Mouse (Mus musculus) 416B (cell line): Measurements from ENCODE around the gene I830077J02Rik.
"Not testable (repeated sequence)": the region's sequence is repeated elsewhere in the genome, so short reads cannot be mapped to it uniquely, and the experiment has no call there.

Source experiments
- DNase-seq: peaks from one replicate; pipeline ENCODE4 v3.0.0; 2011; ENCODE audit warnings: low read depth

I830077J02Rik gene

GRCm38 (mm10) chr3:105918355-105918745, 14.1 kb downstream of the I830077J02Rik start:
- peak; percentile 61 for DNase-seq

DNA sequence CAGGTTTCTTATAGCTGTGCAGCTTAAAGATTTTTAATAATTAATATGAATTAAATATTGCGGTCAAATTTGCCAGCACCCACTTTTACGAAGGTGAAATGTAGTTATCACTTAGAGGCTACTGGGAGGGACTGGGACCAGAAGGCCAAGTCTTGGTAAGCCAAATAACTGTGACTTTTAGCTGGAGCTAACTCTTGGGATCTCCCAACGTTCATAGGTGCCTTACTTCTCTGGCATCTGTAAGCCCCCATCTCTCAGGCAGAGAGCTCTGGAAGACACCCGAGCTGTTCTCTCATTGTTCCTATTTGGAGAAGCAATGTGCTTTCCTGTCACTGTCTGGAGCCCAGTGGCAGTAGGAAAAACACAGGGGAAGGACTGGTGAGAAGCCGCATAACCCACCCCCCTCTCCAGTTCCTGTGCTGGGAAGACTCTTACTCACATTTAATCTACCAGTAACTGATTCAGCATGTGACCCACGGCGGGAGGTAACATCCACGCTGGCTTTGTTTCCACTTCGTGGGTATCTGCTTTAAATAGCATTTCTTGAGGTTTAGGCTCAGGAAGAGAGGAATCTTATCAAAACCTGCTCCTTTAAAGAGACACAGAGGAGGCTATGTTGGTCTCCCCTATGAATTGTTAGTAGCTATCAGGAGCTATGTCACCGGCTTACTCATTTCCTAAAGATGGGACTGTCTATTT, 14.7 kb downstream of the I830077J02Rik start:
- peak; percentile 79 for DNase-seq

DNA sequence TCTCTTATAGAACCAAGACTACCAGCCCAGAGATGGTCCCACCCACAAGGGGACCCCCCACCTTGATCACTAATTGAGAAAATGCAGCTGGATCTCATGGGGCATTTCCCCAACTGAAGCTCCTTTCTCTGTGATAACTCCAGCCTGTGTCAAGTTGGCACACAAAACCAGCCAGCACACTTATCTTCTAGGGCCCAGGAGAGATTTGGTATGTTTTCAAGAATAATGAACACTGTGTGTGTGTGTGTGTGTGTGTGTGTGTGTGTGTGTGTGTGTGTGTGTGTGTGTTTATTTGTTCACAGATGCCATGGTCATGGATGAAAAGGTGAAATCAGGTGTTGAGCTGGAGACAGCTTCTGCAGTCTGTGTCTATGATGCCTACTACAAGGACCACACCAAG, 16.0 kb downstream of the I830077J02Rik start:
- DNase-seq, result not testable (repeated sequence)

DNA sequence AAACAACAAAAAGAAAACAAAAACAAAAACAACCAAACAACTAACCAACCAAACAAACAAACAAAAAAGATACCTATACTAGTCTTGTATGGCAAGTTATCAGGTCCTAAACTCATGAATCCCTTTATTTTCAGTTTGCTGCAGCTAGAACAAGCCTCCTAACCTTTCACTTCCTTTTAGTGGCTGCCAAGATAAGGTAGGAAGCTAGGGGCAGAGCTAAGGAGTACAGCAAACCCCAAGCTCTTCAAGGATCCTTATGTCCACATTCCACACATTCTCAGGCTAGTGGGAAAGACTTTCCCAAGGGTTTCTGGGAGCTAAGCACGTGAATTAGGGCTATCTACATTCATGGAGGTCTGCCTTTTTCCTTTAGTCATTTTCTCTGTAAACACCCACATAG, 17.2 kb downstream of the I830077J02Rik start:
- no peak for DNase-seq

GRCm38 (mm10) chr3:105913839-105914681, 18.4 kb downstream of the I830077J02Rik start:
- peak; percentile 59 for DNase-seq

DNA sequence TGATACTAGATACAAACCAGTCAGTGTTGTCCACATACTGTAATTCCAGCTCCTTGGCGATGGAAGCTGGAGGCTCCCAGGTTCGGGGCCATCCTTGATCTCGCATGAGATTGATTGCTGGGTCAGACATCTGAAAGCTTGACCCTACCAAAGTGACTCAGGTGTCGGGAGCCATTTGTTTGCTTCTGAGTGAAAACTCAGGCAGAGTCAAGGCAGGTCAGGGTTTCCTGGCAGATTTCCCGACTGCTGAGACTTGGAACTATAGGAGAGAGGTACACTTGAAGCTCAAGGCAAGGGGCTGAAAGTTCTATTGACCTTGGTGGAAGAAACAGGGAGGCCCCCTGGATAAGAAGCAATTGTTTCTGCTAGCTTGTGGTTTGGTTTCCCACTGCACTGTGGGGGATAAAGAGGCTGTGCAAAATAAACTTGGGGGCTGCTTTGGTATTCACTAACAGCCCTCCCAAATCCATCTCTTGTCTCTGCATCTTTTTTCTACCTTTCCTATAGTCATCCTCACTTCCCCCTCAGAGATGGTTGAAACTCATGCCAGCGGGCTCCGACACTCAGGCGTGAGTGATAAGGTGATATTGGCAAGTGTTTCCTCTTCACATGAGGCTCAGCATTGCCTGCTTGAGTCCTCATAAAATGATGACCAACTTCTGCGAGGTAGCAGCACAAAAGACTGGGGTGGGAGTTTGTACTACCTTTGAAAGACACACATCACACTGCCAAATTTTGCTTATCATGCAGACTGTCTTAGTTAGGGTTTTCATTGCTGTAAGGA, 20.2 kb downstream of the I830077J02Rik start:
- DNase-seq, result no peak

GRCm38 (mm10) chr3:105910519-105911190, 21.8 kb downstream of the I830077J02Rik start:
- DNase-seq, result peak; percentile 67

DNA sequence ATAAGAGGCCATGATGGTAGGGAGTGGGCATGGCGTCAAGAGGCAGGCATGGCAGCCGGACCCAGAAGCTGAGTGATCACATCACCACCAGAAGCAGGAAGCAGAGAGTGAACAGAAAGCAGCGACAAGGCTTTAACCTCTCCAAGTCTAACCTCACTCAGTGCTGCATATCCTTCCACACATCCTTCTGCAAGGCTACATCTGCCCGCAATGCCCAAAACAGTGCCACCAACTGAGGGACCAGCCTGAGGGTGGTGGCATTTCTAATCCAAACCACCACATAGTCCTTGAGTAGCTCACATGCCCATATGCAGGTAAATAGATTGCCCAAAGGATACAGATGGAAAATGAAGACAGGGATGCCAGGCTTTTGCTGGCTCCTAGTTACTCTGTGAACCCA, 23.5 kb downstream of the I830077J02Rik start:
- no peak for DNase-seq

DNA sequence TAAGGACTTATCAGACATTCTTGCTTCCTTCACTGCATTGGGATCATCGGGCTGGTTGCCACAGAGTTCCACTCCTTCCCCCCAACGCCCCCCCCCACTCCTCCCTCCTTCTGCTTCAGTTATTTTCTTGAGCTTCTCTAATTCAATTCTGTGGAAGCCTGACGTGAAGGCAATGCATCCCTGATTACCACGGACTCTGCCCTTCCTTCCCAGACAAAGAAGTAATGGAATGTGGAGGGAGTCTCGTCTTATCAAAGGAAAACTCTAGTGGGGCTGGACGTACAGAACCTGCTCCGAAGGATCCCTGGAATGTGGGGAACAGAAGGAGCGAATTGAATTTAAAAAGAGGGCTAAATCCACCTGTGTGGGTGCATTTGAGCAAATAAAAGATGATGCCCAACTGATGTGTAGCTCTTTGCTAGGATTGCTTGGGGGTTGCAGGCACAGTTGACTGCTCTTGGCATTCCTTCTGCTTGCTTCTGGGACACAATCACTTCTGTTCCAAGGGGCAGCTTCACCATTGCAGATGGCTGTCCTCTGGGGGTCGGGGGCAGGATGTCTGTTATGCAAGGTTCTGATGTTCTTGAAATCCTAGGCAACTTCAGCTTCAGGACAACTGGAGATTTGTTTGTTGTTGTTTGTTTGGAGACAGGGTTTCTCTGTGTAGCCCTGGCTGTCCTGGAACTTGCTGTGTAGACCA, 24.4 kb downstream of the I830077J02Rik start:
- DNase-seq, result no peak

DNA sequence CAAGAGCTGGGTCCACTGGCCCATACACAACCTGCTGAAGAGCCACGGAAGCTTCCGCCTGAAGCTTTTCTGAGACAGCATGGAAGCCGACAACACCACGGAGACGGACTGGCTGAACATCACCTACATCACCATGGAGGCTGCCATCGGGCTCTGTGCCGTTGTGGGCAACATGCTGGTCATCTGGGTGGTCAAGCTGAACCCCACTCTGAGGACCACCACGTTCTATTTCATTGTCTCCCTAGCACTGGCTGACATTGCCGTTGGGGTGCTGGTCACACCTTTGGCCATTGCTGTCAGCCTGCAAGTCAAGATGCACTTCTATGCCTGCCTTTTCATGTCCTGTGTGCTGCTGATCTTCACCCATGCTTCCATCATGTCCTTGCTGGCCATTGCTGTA, 27.7 kb downstream of the I830077J02Rik start:
- DNase-seq, result no peak

GRCm38 (mm10) chr3:105904213-105904612, 28.3 kb downstream of the I830077J02Rik start:
- DNase-seq, result no peak

- DNase-seq, result no peak
These were observed 31.0 kb downstream of the I830077J02Rik start for GRCm38 (mm10) chr3:105901468-105901867.

DNA sequence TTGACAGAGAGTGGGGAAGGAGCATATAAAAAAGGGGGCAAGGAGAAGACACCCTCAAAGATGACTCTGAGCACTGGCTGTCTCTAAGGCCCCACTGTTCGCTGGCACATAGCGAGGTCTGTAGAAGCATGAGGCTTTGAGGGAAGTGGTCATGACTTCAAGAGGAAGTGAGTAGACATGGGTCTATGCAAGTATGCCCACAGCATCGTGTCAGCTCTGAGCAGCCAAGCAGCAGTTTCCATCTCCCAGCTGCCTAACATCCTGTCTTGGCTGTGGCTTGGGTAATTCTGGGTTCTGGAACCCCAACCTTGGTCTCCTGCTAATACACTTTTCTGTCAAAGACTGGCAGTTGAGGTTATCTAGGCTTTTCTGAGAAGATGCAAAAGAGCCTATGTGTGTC, 31.7 kb downstream of the I830077J02Rik start:
- DNase-seq, result peak; percentile 89

DNA sequence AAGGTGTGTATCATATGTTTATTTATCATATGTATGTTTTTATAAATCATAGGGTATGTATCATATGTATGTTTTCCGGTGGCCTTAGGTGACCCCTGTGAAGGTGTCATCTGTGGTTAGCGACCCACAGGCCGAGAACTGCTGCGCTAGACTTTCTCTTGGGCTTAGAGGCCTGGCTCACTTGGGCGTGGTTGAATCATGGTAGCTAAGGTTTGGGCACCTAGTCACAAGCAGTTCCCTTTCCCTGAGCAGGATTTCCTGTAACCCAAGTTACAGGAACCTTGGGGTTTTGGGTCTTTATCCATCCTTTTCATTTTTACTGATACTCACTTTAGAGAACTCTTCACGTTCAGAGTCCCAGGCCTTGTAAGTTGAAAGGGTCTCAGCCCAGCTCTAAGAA, 32.2 kb downstream of the I830077J02Rik start:
- peak; percentile 68 for DNase-seq

- DNase-seq, result peak; percentile 92
These were observed 32.9 kb downstream of the I830077J02Rik start for GRCm38 (mm10) chr3:105899394-105900147.

DNA sequence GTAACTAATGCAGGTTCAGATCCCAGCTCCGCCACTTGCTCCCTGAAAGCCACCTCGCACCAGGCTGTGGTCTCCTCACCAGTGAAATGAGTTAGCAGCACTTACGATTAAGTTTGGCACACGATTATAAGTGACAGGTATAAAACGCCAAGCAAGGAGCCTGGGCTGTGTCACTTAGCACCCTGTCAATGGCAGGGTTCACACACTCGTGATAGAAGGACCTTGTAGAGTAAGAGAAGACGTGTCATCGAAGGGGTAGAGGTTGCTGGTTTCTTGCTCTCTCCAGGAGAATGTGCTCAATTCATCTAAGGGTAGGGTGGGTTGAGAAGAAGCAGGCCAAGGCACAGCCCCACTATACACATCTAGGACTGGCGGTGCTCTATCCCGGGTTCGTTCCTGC, 33.6 kb downstream of the I830077J02Rik start:
- no peak for DNase-seq

DNA sequence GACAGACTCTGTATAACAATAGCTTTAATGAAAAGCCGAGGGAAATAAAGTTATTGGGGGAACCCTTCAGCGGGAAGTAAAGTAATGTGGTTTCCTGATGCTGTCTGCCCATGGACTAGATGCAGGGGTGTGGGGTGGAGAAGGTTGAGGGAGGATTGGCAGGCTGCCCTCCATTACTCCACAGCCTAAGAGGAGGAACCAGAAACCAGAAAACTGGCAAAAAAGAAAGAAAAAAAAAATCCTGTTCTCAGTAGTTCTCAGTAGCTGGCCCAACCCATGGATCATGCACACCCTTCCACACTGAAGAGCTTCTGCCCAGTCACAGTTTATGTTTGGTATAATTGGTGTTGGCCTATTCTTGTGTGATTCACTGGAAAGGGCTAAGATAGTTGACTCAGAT, 34.1 kb downstream of the I830077J02Rik start:
- DNase-seq, result peak; percentile 89

DNA sequence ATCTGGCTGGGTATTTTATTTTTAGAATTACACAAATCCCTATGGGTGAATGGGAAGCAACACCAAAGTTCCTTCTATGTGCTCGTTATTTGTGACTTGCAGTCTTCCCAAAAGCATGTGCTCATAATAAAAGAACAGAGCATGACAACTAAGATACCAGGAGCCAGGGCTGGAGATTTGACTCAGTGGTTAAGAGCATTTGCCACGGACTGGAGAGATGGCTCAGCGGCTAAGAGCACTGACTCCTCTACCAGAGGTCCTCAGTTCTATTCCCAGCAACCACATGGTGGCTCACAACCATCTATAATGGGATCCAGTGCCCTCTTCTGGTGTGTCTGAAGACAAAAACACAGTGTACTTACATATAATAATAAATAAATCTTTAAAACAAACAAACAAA, 35.7 kb downstream of the I830077J02Rik start:
- DNase-seq, result no peak

- DNase-seq, result peak; percentile 99
These were observed 37.6 kb downstream of the I830077J02Rik start for GRCm38 (mm10) chr3:105894601-105895592.
